Mouse (Mus musculus) heart, embryonic 11.5 days (tissue): ENCODE measurements around the gene Impg1. TPM values are rescaled to one million over a fixed set of nuclear protein-coding genes. Genes with fewer than 3 reads are reported as not detected.

Experiments
- ATAC-seq: fragments of 200-750 bp; cut with Nextera tagmentation; replicated peaks from 2 replicates; pipeline ENCODE4 v1.8.0; 2017; ENCODE audit warnings: moderate library complexity; ENCODE audit not compliant: insufficient number of reproducible peaks, low FRiP score, low TSS enrichment
- H3K27ac ChIP-seq: fragments of 300-500 bp; sonication (generic); 2 replicates; pipeline ENCODE4 v1.5.1; 2014; ENCODE audit warnings: mild to moderate bottlenecking, low read depth, low read length
- H3K27me3 ChIP-seq: fragments of 300-500 bp; sonication (generic); 2 replicates; pipeline ENCODE4 v1.6.1; 2014; ENCODE audit warnings: mild to moderate bottlenecking, low read length, mixed read lengths; ENCODE audit not compliant: control insufficient read depth, insufficient read depth
- H3K36me3 ChIP-seq: fragments of 300-500 bp; sonication (generic); 2 replicates; pipeline ENCODE4 v1.6.1; 2014; ENCODE audit warnings: mild to moderate bottlenecking, low read length, moderate library complexity, mixed read lengths; ENCODE audit not compliant: control insufficient read depth, insufficient read depth
- H3K4me1 ChIP-seq: fragments of 300-500 bp; sonication (generic); 2 replicates; pipeline ENCODE4 v1.6.1; 2014; ENCODE audit warnings: low read length; ENCODE audit not compliant: control insufficient read depth, insufficient read depth
- H3K4me2 ChIP-seq: fragments of 300-500 bp; sonication (generic); 2 replicates; pipeline ENCODE4 v1.6.1; 2014; ENCODE audit warnings: mild to moderate bottlenecking, moderate library complexity
- H3K4me3 ChIP-seq: fragments of 300-500 bp; sonication (generic); 2 replicates; pipeline ENCODE4 v1.5.1; 2014; ENCODE audit warnings: low read depth, low read length
- H3K9ac ChIP-seq: fragments of 300-500 bp; sonication (generic); 2 replicates; pipeline ENCODE4 v1.6.1; 2014; ENCODE audit warnings: mild to moderate bottlenecking, low read depth, low read length, moderate library complexity
- H3K9me3 ChIP-seq: fragments of 300-500 bp; sonication (generic); replicated peaks from 2 replicates; pipeline ENCODE4 v1.6.1; 2016; ENCODE audit warnings: low read length; ENCODE audit not compliant: control insufficient read depth
- WGBS: fragments of 180-500 bp; shearing (Covaris S2); extraction: QIAGEN DNeasy Blood & Tissue Kit; methylation state at CpG from one replicate; pipeline ENCODE4 v1.1.7; 2014; ENCODE audit not compliant: insufficient replicate concordance; 5-methylcytosine and 5-hydroxymethylcytosine counted together
- polyA plus RNA-seq: library from polyadenylated mRNA; unstranded; fragments of >200 nt; fragmentation: Nextera tagmentation; extraction: Ambion mirVana; gene quantifications from 2 replicates; pipeline ENCODE4 v1.2.1, GENCODE M21; 2014

Gene Impg1
- polyA plus RNA-seq, 1 experiment from 2014 or later = 0.14 TPM

GRCm38 (mm10) chr9:80391002-80391401, 74.3 kb downstream of the Impg1 start:
- Histone ChIP-seq H3K4me1 (no peaks in the 10 kb centered on the region; the same call in 1 of the 2 replicates), H3K9ac (no peak overlapping the region), H3K4me2 (no peak overlapping the region), H3K4me3 (no peak overlapping the region), H3K36me3 (no peaks in the 10 kb centered on the region), H3K27ac (no peak overlapping the region), H3K27me3 (no peaks in the 10 kb centered on the region), H3K9me3 (no peaks in the 10 kb centered on the region)
- no peak for ATAC-seq
- 67% methylated on average over 5 of the region's 5 CpGs for WGBS

GRCm38 (mm10) chr9:80387890-80388289, 77.4 kb downstream of the Impg1 start:
- Histone ChIP-seq H3K9me3 (no peaks in the 10 kb centered on the region), H3K27ac (no peak overlapping the region), H3K4me3 (no peak overlapping the region), H3K27me3 (no peaks in the 10 kb centered on the region), H3K4me1 (no peaks in the 10 kb centered on the region; the same call in 1 of the 2 replicates), H3K9ac (no peak overlapping the region), H3K4me2 (no peak overlapping the region), H3K36me3 (no peaks in the 10 kb centered on the region)
- 82% methylated on average over 3 of the region's 3 CpGs for WGBS
- ATAC-seq = no peak

GRCm38 (mm10) chr9:80386492-80386891, 78.8 kb downstream of the Impg1 start:
- Histone ChIP-seq H3K4me3 (no peak overlapping the region), H3K36me3 (no peaks in the 10 kb centered on the region), H3K9ac (no peak overlapping the region), H3K27ac (no peak overlapping the region), H3K27me3 (no peaks in the 10 kb centered on the region), H3K9me3 (no peaks in the 10 kb centered on the region), H3K4me1 (no peaks in the 10 kb centered on the region; the same call in 1 of the 2 replicates), H3K4me2 (no peak overlapping the region)
- peak; percentile 57; the same call in 1 of the 2 replicates for ATAC-seq
- 16% methylated on average over 5 of the region's 5 CpGs for whole genome bisulfite sequencing

GRCm38 (mm10) chr9:80386000-80386399, 79.3 kb downstream of the Impg1 start:
- Histone ChIP-seq H3K4me1 (no peaks in the 10 kb centered on the region; the same call in 1 of the 2 replicates), H3K4me2 (no peak overlapping the region), H3K9ac (no peak overlapping the region), H3K36me3 (no peaks in the 10 kb centered on the region), H3K9me3 (no peaks in the 10 kb centered on the region), H3K27ac (no peak overlapping the region), H3K27me3 (no peaks in the 10 kb centered on the region), H3K4me3 (no peak overlapping the region)
- no peak for ATAC-seq
- WGBS = 48% methylated on average over 7 of the region's 7 CpGs

GRCm38 (mm10) chr9:80382711-80383110, 82.6 kb downstream of the Impg1 start:
- WGBS = 64% methylated on average over 4 of the region's 4 CpGs
- Histone ChIP-seq H3K4me2 (no peak overlapping the region), H3K4me1 (no peaks in the 10 kb centered on the region; the same call in 1 of the 2 replicates), H3K9me3 (no peaks in the 10 kb centered on the region), H3K27ac (no peak overlapping the region), H3K27me3 (no peaks in the 10 kb centered on the region), H3K4me3 (no peak overlapping the region), H3K36me3 (no peaks in the 10 kb centered on the region), H3K9ac (no peak overlapping the region)
- no peak for ATAC-seq

- WGBS = 83% methylated on average over 2 of the region's 2 CpGs
- Histone ChIP-seq H3K36me3 (no peaks in the 10 kb centered on the region), H3K4me1 (no peaks in the 10 kb centered on the region), H3K27me3 (no peaks in the 10 kb centered on the region), H3K27ac (no peak overlapping the region), H3K9me3 (no peaks in the 10 kb centered on the region), H3K4me3 (no peak overlapping the region), H3K9ac (no peak overlapping the region), H3K4me2 (no peak overlapping the region)
- no peak for ATAC-seq
These were observed 85.1 kb downstream of the Impg1 start for GRCm38 (mm10) chr9:80380078-80380645.

- no peaks in the 10 kb centered on the region for H3K4me1 ChIP-seq
- H3K9me3 ChIP-seq = no peaks in the 10 kb centered on the region
- WGBS = 83% methylated on average over 1 of the region's 1 CpGs
- H3K27ac ChIP-seq = no peak overlapping the region
- H3K4me2 ChIP-seq = no peak overlapping the region
- H3K27me3 ChIP-seq = no peaks in the 10 kb centered on the region
- no peak for ATAC-seq
- H3K4me3 ChIP-seq = no peak overlapping the region
- no peaks in the 10 kb centered on the region for H3K36me3 ChIP-seq
- no peak overlapping the region for H3K9ac ChIP-seq
These were observed 91.2 kb downstream of the Impg1 start for GRCm38 (mm10) chr9:80374100-80374499.

GRCm38 (mm10) chr9:80373304-80373739, 92.0 kb downstream of the Impg1 start:
- peak; percentile 72 for ATAC-seq
- Histone ChIP-seq H3K4me1 (no peaks in the 10 kb centered on the region), H3K4me2 (peak overlapping the region; percentile 29), H3K9me3 (no peaks in the 10 kb centered on the region), H3K36me3 (no peaks in the 10 kb centered on the region), H3K27ac (0 out of 2 replicates have a peak overlapping the region, but pooled peaks have one; percentile 10), H3K4me3 (no peak overlapping the region), H3K9ac (no peak overlapping the region), H3K27me3 (no peaks in the 10 kb centered on the region)
- 57% methylated on average over 5 of the region's 5 CpGs for WGBS

- 61% methylated on average over 2 of the region's 2 CpGs for WGBS
- no peaks in the 10 kb centered on the region for H3K36me3 ChIP-seq
- no peaks in the 10 kb centered on the region for H3K4me1 ChIP-seq
- H3K9ac ChIP-seq = no peak overlapping the region
- H3K27ac ChIP-seq = no peak overlapping the region
- no peak overlapping the region for H3K4me3 ChIP-seq
- no peaks in the 10 kb centered on the region for H3K9me3 ChIP-seq
- no peak for ATAC-seq
- no peaks in the 10 kb centered on the region for H3K27me3 ChIP-seq
- H3K4me2 ChIP-seq = no peak overlapping the region
These were observed 96.6 kb downstream of the Impg1 start for GRCm38 (mm10) chr9:80368636-80369035.
